Mouse (Mus musculus) midbrain, postnatal 0 days (tissue): ENCODE data around the gene Podn. TPM values are rescaled to one million over a fixed set of nuclear protein-coding genes. Genes with fewer than 3 reads are reported as not detected.
A peak's percentile ranks its signal among the peaks of the same experiment; 100 is the strongest.

ENCODE experiments used
- ATAC-seq: fragments of 200-750 bp; cut with Nextera tagmentation; 2 replicates; pipeline ENCODE4 v1.8.0; 2017; ENCODE audit warnings: moderate number of reproducible peaks, mild to moderate bottlenecking, moderate TSS enrichment, moderate library complexity; ENCODE audit not compliant: low FRiP score
- DNase-seq: peaks from one replicate; pipeline ENCODE4 v3.0.0-alpha.2; 2015; ENCODE audit warnings: low spot score
- H3K27ac ChIP-seq: fragments of 300-500 bp; sonication (generic); 2 replicates; pipeline ENCODE4 v1.5.1; 2014; ENCODE audit warnings: low read depth, mild to moderate bottlenecking, low read length, mixed read lengths
- H3K27me3 ChIP-seq: fragments of 300-500 bp; sonication (generic); 2 replicates; pipeline ENCODE4 v1.6.1; 2014; ENCODE audit warnings: low read length, control low read depth, mixed read lengths; ENCODE audit not compliant: insufficient read depth
- H3K36me3 ChIP-seq: fragments of 300-500 bp; sonication (generic); 2 replicates; pipeline ENCODE4 v1.6.1; 2014; ENCODE audit warnings: low read length, control low read depth, mixed read lengths; ENCODE audit not compliant: insufficient read depth
- H3K4me1 ChIP-seq: fragments of 300-500 bp; sonication (generic); 2 replicates; pipeline ENCODE4 v1.6.1; 2014; ENCODE audit warnings: mild to moderate bottlenecking, control low read depth, antibody characterized with exemption, low read length, mixed read lengths; ENCODE audit not compliant: insufficient read depth
- H3K4me2 ChIP-seq: fragments of 300-500 bp; sonication (generic); 2 replicates; pipeline ENCODE4 v1.6.1; 2014; ENCODE audit warnings: low read depth, mild to moderate bottlenecking, low read length, mixed read lengths; ENCODE audit not compliant: poor library complexity, severe bottlenecking
- H3K4me3 ChIP-seq: fragments of 300-500 bp; sonication (generic); 2 replicates; pipeline ENCODE4 v1.5.1; 2014; ENCODE audit warnings: low read depth, mild to moderate bottlenecking, low read length, moderate library complexity
- H3K9ac ChIP-seq: fragments of 300-500 bp; sonication (generic); replicated peaks from 2 replicates; pipeline ENCODE4 v1.6.1; 2014; ENCODE audit warnings: mild to moderate bottlenecking, low read length, moderate library complexity, mixed read lengths; ENCODE audit not compliant: poor library complexity, severe bottlenecking
- H3K9me3 ChIP-seq: fragments of 300-500 bp; sonication (generic); 2 replicates; pipeline ENCODE4 v1.6.1; 2016; ENCODE audit warnings: low read length, control low read depth
- CTCF ChIP-seq: IDR thresholded peaks from 2 replicates; pipeline ENCODE4 v1.5.1; 2016; ENCODE audit warnings: antibody characterized with exemption, mild to moderate bottlenecking
- WGBS: fragments of 180-500 bp; shearing (Covaris S2); extraction: QIAGEN DNeasy Blood & Tissue Kit; methylation state at CpG from one replicate; pipeline ENCODE4 v1.1.7; 2014; 5-methylcytosine and 5-hydroxymethylcytosine counted together
- polyA plus RNA-seq: library from polyadenylated mRNA; unstranded; fragments of >200 nt; fragmentation: Nextera tagmentation; extraction: Ambion mirVana; gene quantifications from 2 replicates; pipeline ENCODE4 v1.2.1, GENCODE M21; 2015
- total RNA-seq: library from RNA; depleted of rRNA; stranded (reverse); fragments of >200 nt; gene quantifications from 2 replicates; pipeline ENCODE4 v1.2.3, GENCODE M21; 2014

The Podn gene
- total and polyA plus RNA-seq, 2 experiments from 2014 or later, result 1.5 to 5.7 TPM

GRCm38 (mm10) chr4:108059601-108060379 is 36.5 kb downstream of the Podn start:
- Histone ChIP-seq H3K4me1 (no peaks in the 10 kb centered on the region), H3K36me3 (peaks cover 12% of the 10 kb centered on the region), H3K4me3 (no peak overlapping the region), H3K9ac (no peak overlapping the region), H3K27ac (no peak overlapping the region), H3K4me2 (peak overlapping the region; percentile 4; the same call in 1 of the 2 replicates), H3K9me3 (no peaks in the 10 kb centered on the region), H3K27me3 (no peaks in the 10 kb centered on the region)
- 42% methylated on average over 19 of the region's 19 CpGs for WGBS
- DNase-seq (no peak), ATAC-seq (no peak)
- TF ChIP-seq CTCF, result no peak

DNA sequence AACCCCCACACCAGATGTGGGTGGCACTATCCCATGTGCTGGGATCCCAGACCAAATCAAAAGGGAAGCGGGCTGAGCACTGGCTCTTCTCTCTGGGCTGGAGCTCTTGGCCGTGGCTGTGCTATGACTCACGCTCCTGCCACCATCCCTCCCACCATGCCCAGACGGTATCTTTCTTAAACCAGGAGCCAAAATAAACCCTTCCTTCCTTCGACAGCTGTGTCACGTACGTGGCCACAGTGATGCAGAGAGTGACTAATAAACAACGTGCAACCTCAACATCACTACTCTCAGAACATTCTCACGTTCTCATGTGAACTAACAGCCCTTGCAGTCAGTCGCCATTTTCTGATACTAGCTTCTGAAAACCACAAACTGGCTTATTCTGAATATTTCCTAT is 38.1 kb downstream of the Podn start:
- no peak for TF ChIP-seq CTCF
- H3K9me3 ChIP-seq, result no peaks in the 10 kb centered on the region
- no peak for ATAC-seq

DNA sequence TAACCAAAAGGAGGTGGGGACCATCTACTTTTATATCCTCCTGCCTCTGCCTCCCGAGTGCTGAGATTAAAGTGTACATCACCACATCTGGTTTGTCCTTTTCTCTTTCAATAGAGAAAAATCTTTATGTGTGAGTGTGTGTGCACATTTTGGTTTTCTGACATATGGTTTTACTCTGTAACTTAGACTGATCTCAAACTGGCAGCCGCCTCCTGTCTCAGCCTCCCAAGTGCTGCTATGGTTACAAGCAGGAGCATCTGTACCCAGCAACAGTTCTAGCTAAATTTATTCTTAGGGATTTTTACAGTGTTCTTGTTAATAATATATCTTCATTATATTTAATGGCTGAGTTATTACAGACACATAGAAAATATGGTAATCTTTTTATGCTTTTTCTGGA is 39.0 kb downstream of the Podn start:
- H3K4me1 ChIP-seq, result no peaks in the 10 kb centered on the region
- ATAC-seq (no peak), DNase-seq (no peak)
- no peak overlapping the region for H3K9ac ChIP-seq
- no peak overlapping the region for H3K4me3 ChIP-seq
- H3K27ac ChIP-seq, result no peak overlapping the region
- no peak overlapping the region for H3K4me2 ChIP-seq
- H3K36me3 ChIP-seq, result peaks cover 22% of the 10 kb centered on the region
- H3K27me3 ChIP-seq, result no peaks in the 10 kb centered on the region
- TF ChIP-seq CTCF, result no peak
- H3K9me3 ChIP-seq, result no peaks in the 10 kb centered on the region
- 96% methylated on average over 2 of the region's 2 CpGs for WGBS

More for the DNA sequence above, 38.1 kb downstream of the Podn start:
- no peaks in the 10 kb centered on the region for H3K27me3 ChIP-seq
- DNase-seq, result no peak
- no peak overlapping the region for H3K9ac ChIP-seq
- H3K27ac ChIP-seq, result no peak overlapping the region
- H3K36me3 ChIP-seq, result peaks cover 22% of the 10 kb centered on the region
- H3K4me3 ChIP-seq, result no peak overlapping the region
- no peak overlapping the region for H3K4me2 ChIP-seq
- WGBS, result 88% methylated on average over 10 of the region's 10 CpGs
- H3K4me1 ChIP-seq, result no peaks in the 10 kb centered on the region

DNA sequence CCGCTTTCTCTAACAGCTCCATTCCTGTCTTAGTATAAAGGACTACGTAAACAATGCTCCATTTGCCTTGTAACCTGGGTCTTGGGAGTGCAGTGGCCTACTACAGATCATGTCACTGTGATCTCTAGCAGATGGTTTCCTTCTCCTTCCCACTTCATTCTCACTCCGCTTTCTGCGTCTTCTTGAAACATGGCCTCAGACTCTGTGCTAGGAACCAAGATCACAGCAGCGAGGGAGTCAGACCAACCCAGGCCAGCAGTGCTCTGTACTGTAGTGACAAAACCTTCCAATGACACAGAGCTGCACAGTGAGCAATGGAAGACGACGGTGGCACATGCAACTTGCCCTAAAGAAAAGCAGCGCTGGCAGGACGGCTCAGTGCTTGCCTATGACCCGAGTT is 40.4 kb downstream of the Podn start:
- ATAC-seq, result no peak
- DNase-seq, result no peak
- H3K4me3 ChIP-seq, result no peak overlapping the region
- TF ChIP-seq CTCF, result no peak
- peaks cover 31% of the 10 kb centered on the region for H3K36me3 ChIP-seq
- no peaks in the 10 kb centered on the region for H3K9me3 ChIP-seq
- H3K4me1 ChIP-seq, result no peaks in the 10 kb centered on the region
- no peak overlapping the region for H3K27ac ChIP-seq
- WGBS, result 92% methylated on average over 10 of the region's 10 CpGs
- no peaks in the 10 kb centered on the region for H3K27me3 ChIP-seq
- H3K4me2 ChIP-seq, result no peak overlapping the region
- H3K9ac ChIP-seq, result no peak overlapping the region

GRCm38 (mm10) chr4:108052673-108053072 is 43.6 kb downstream of the Podn start:
- 89% methylated on average over 8 of the region's 8 CpGs for WGBS
- ATAC-seq, result no peak

GRCm38 (mm10) chr4:108051687-108052274 is 44.5 kb downstream of the Podn start:
- H3K27me3 ChIP-seq, result no peaks in the 10 kb centered on the region
- TF ChIP-seq CTCF, result no peak
- no peaks in the 10 kb centered on the region for H3K4me1 ChIP-seq
- ATAC-seq (no peak), DNase-seq (peak; percentile 77)
- H3K9me3 ChIP-seq, result no peaks in the 10 kb centered on the region
- H3K4me3 ChIP-seq, result no peak overlapping the region
- H3K36me3 ChIP-seq, result peaks cover 47% of the 10 kb centered on the region
- H3K9ac ChIP-seq, result no peak overlapping the region
- H3K4me2 ChIP-seq, result no peak overlapping the region
- WGBS, result 80% methylated on average over 10 of the region's 10 CpGs
- no peak overlapping the region for H3K27ac ChIP-seq

More at GRCm38 (mm10) chr4:108052673-108053072, 43.6 kb downstream of the Podn start:
- Histone ChIP-seq H3K4me3 (no peak overlapping the region), H3K9me3 (no peaks in the 10 kb centered on the region), H3K4me1 (no peaks in the 10 kb centered on the region), H3K9ac (no peak overlapping the region), H3K36me3 (peaks cover 47% of the 10 kb centered on the region), H3K27ac (no peak overlapping the region), H3K27me3 (no peaks in the 10 kb centered on the region), H3K4me2 (no peak overlapping the region)
- no peak for TF ChIP-seq CTCF
- no peak for DNase-seq
